Mouse (Mus musculus) stomach, postnatal 0 days (tissue): ENCODE measurements at regions not wholly inside any gene's neighbourhood (a gene's known extent, or its start where the extent isn't known, plus 50 kb on each side); places are given as distances from the start of the nearest gene placed in this dataset.
A peak's percentile ranks its signal among the peaks of the same experiment; 100 is the strongest.

Experiments
- ATAC-seq: fragments of 200-750 bp; cut with Nextera tagmentation; 2 replicates; pipeline ENCODE4 v1.8.0; 2017; ENCODE audit not compliant: low FRiP score, low TSS enrichment
- DNase-seq: peaks from one replicate; pipeline ENCODE4 v3.0.0-alpha.2; 2016; ENCODE audit warnings: low spot score
- H3K27ac ChIP-seq: fragments of 300-500 bp; sonication (generic); replicated peaks from 2 replicates; pipeline ENCODE4 v1.5.1; 2014; ENCODE audit warnings: mild to moderate bottlenecking, control low read depth
- H3K27me3 ChIP-seq: fragments of 300-500 bp; sonication (generic); 2 replicates; pipeline ENCODE4 v1.6.1; 2014; ENCODE audit warnings: low read length; ENCODE audit not compliant: control insufficient read depth, insufficient read depth
- H3K36me3 ChIP-seq: fragments of 300-500 bp; sonication (generic); 2 replicates; pipeline ENCODE4 v1.6.1; 2014; ENCODE audit warnings: low read length, mixed read lengths; ENCODE audit not compliant: control insufficient read depth, insufficient read depth
- H3K4me1 ChIP-seq: fragments of 300-500 bp; sonication (generic); replicated peaks from 2 replicates; pipeline ENCODE4 v1.6.1; 2014; ENCODE audit warnings: antibody characterized with exemption; ENCODE audit not compliant: control insufficient read depth, insufficient read depth
- H3K4me2 ChIP-seq: fragments of 300-500 bp; sonication (generic); replicated peaks from 2 replicates; pipeline ENCODE4 v1.6.1; 2014; ENCODE audit warnings: low read depth, mild to moderate bottlenecking, control low read depth, moderate library complexity
- H3K4me3 ChIP-seq: fragments of 300-500 bp; sonication (generic); 2 replicates; pipeline ENCODE4 v1.5.1; 2014; ENCODE audit warnings: low read depth, low read length, control low read depth
- H3K9ac ChIP-seq: fragments of 300-500 bp; sonication (generic); 2 replicates; pipeline ENCODE4 v1.6.1; 2014; ENCODE audit warnings: mild to moderate bottlenecking, low read length, control low read depth, mixed read lengths
- H3K9me3 ChIP-seq: fragments of 300-500 bp; sonication (generic); 2 replicates; pipeline ENCODE4 v1.6.1; 2016; ENCODE audit warnings: low read length; ENCODE audit not compliant: control insufficient read depth
- CTCF ChIP-seq: IDR thresholded peaks from 2 replicates; pipeline ENCODE4 v1.5.1; 2016; ENCODE audit warnings: antibody characterized with exemption, low read depth, mild to moderate bottlenecking, moderate library complexity
- EP300 ChIP-seq: optimal IDR thresholded peaks from 2 replicates; pipeline ENCODE3; 2016; ENCODE audit warnings: antibody characterized with exemption
- WGBS: fragments of 180-500 bp; shearing (Covaris S2); extraction: QIAGEN DNeasy Blood & Tissue Kit; methylation state at CpG from one replicate; pipeline ENCODE4 v1.1.7; 2014; 5-methylcytosine and 5-hydroxymethylcytosine counted together

- ATAC-seq: no peak
- Histone ChIP-seq H3K36me3 (no peaks in the 10 kb centered on the region), H3K9ac (no peak overlapping the region), H3K27me3 (no peaks in the 10 kb centered on the region), H3K4me2 (no peak overlapping the region), H3K4me1 (no peaks in the 10 kb centered on the region), H3K27ac (no peak overlapping the region), H3K9me3 (no peaks in the 10 kb centered on the region), H3K4me3 (no peak overlapping the region)
- TF ChIP-seq CTCF (no peak), EP300 (no peak)
- DNase-seq: no peak
- 63% methylated on average over 2 of the region's 2 CpGs for WGBS
These were observed 837.5 kb upstream of the Chordc1 start for GRCm38 (mm10) chr9:17454397-17454796.

GRCm38 (mm10) chr9:17466379-17466778 is 825.5 kb upstream of the Chordc1 start:
- DNase-seq (no peak), ATAC-seq (no peak)
- Histone ChIP-seq H3K4me1 (no peaks in the 10 kb centered on the region), H3K4me3 (no peak overlapping the region), H3K4me2 (no peak overlapping the region), H3K27me3 (no peaks in the 10 kb centered on the region), H3K9me3 (no peaks in the 10 kb centered on the region), H3K27ac (no peak overlapping the region), H3K36me3 (no peaks in the 10 kb centered on the region), H3K9ac (no peak overlapping the region)
- WGBS: 64% methylated on average over 2 of the region's 2 CpGs
- TF ChIP-seq CTCF (no peak), EP300 (no peak)

- Histone ChIP-seq H3K27ac (no peak overlapping the region), H3K9ac (no peak overlapping the region), H3K9me3 (no peaks in the 10 kb centered on the region), H3K4me2 (no peak overlapping the region), H3K27me3 (no peaks in the 10 kb centered on the region), H3K36me3 (no peaks in the 10 kb centered on the region), H3K4me1 (no peaks in the 10 kb centered on the region), H3K4me3 (no peak overlapping the region)
- 84% methylated on average over 3 of the region's 3 CpGs for WGBS
- TF ChIP-seq CTCF (no peak), EP300 (no peak)
- no peak for ATAC-seq
- no peak for DNase-seq
These were observed 807.1 kb upstream of the Chordc1 start for GRCm38 (mm10) chr9:17484701-17485422.

- ATAC-seq: no peak
These were observed 791.7 kb upstream of the Chordc1 start for GRCm38 (mm10) chr9:17500161-17500756.

GRCm38 (mm10) chr9:17508744-17509143 is 783.2 kb upstream of the Chordc1 start:
- no peaks in the 10 kb centered on the region for H3K27me3 ChIP-seq
- H3K9me3 ChIP-seq: no peaks in the 10 kb centered on the region
- no peak overlapping the region for H3K4me3 ChIP-seq
- DNase-seq: peak; percentile 41
- H3K36me3 ChIP-seq: no peaks in the 10 kb centered on the region
- peak; percentile 72 for ATAC-seq
- H3K27ac ChIP-seq: no peak overlapping the region
- WGBS: 47% methylated on average over 5 of the region's 5 CpGs
- H3K9ac ChIP-seq: no peak overlapping the region
- H3K4me2 ChIP-seq: no peak overlapping the region
- TF ChIP-seq CTCF (no peak), EP300 (no peak)
- H3K4me1 ChIP-seq: no peaks in the 10 kb centered on the region

More at GRCm38 (mm10) chr9:17500161-17500756, 791.7 kb upstream of the Chordc1 start:
- Histone ChIP-seq H3K27ac (no peak overlapping the region), H3K27me3 (no peaks in the 10 kb centered on the region), H3K9me3 (no peaks in the 10 kb centered on the region), H3K4me1 (no peaks in the 10 kb centered on the region), H3K36me3 (no peaks in the 10 kb centered on the region), H3K9ac (no peak overlapping the region), H3K4me3 (no peak overlapping the region), H3K4me2 (no peak overlapping the region)
- TF ChIP-seq CTCF (no peak), EP300 (no peak)
- DNase-seq: no peak
- 35% methylated on average over 7 of the region's 7 CpGs for WGBS

- Histone ChIP-seq H3K36me3 (no peaks in the 10 kb centered on the region), H3K27me3 (no peaks in the 10 kb centered on the region), H3K4me3 (no peak overlapping the region), H3K9me3 (no peaks in the 10 kb centered on the region), H3K27ac (no peak overlapping the region), H3K4me2 (no peak overlapping the region), H3K4me1 (no peaks in the 10 kb centered on the region), H3K9ac (no peak overlapping the region)
- TF ChIP-seq EP300 (no peak), CTCF (no peak)
- WGBS: 71% methylated on average over 1 of the region's 1 CpGs
- ATAC-seq (no peak), DNase-seq (no peak)
These were observed 735.7 kb upstream of the Chordc1 start for GRCm38 (mm10) chr9:17556186-17556585.
